Mouse (Mus musculus) CH12.LX (cell line): ENCODE data around the gene Chaf1a.

Experiments used
- CTCF ChIP-seq, 2 experiments: IDR thresholded peaks in 1 of 2; conservative IDR thresholded peaks in 1 of 2; 2 replicates each; pipeline ENCODE4 v1.5.1; 2011 to 2012; ENCODE audit warnings: low read depth in 2 of 2, low read length in 2 of 2, improper control_type of control experiment in 1 of 2, inconsistent platforms in 1 of 2, mild to moderate bottlenecking in 1 of 2, moderate library complexity in 1 of 2
- E2F4 ChIP-seq: IDR thresholded peaks from 2 replicates; pipeline ENCODE4 v1.6.1; 2011; ENCODE audit warnings: low read depth, low read length, improper control_type of control experiment; ENCODE audit not compliant: insufficient replicate concordance
- EP300 ChIP-seq: IDR thresholded peaks from 2 replicates; pipeline ENCODE4 v1.6.1; 2011; ENCODE audit warnings: low read length, improper control_type of control experiment
- GABPA ChIP-seq: IDR thresholded peaks from 2 replicates; pipeline ENCODE4 v1.6.1; 2012; ENCODE audit warnings: low read depth, low read length, improper control_type of control experiment, inconsistent platforms; ENCODE audit not compliant: insufficient replicate concordance
- HCFC1 ChIP-seq: IDR thresholded peaks from 2 replicates; pipeline ENCODE4 v1.6.1; 2012; ENCODE audit warnings: low read depth, mild to moderate bottlenecking, inconsistent platforms, low read length, improper control_type of control experiment
- MAX ChIP-seq: IDR thresholded peaks from 2 replicates; pipeline ENCODE4 v1.6.1; 2011; ENCODE audit warnings: low read length, improper control_type of control experiment
- POLR2A ChIP-seq: IDR thresholded peaks from 2 replicates; pipeline ENCODE4 v1.6.1; 2011; ENCODE audit warnings: low read depth, mild to moderate bottlenecking, improper control_type of control experiment, low read length
- SIN3A ChIP-seq: IDR thresholded peaks from 2 replicates; pipeline ENCODE4 v1.6.1; 2012; ENCODE audit warnings: low read length, improper control_type of control experiment, inconsistent platforms
- TCF12 ChIP-seq: IDR thresholded peaks from 2 replicates; pipeline ENCODE4 v1.6.1; 2014; ENCODE audit warnings: low read depth, mild to moderate bottlenecking, inconsistent platforms, low read length, improper control_type of control experiment
- ZC3H11A ChIP-seq: IDR thresholded peaks from 2 replicates; pipeline ENCODE4 v1.6.1; 2012; ENCODE audit warnings: low read depth, mild to moderate bottlenecking, inconsistent platforms, low read length, improper control_type of control experiment

DNA sequence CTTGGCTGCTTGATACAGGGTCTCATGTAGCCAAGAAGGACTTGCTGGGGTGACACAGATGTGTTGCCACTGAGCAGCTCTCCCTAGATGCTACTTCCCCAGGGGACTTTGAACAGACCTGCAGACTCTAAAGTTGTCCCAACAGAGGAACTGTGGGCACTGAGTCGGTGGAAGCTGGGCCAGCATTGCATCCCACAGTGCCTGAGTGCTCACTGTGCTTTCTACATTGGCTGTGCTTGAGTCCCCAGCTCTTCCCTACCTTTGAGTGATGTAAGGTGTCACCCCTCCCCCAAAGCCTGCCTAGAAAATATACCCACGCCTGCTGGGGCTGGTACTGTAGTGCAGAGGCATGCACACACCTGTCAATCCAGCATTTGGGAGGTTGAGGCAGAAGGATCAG lies 67.5 kb downstream of the Chaf1a start:
- TF ChIP-seq E2F4 (no peak), POLR2A (no peak), ZC3H11A (no peak), EP300 (no peak), SIN3A (no peak), CTCF (conservative IDR thresholded peaks at IDR 0.05 in 1 of 2, IDR thresholded peaks at IDR 0.05 in 1 of 2; ENCODE audit: low read depth in 2 of 2, low read length in 2 of 2) (no peak), HCFC1 (no peak), GABPA (no peak), MAX (no peak), TCF12 (no peak)
